Mouse (Mus musculus) liver, postnatal 0 days (tissue): ENCODE measurements around the gene Tle6.

ENCODE experiments used
- CTCF ChIP-seq: sonication (generic); IDR thresholded peaks from 2 replicates; pipeline ENCODE4 v1.5.1; 2016; ENCODE audit warnings: antibody characterized with exemption, low read depth
- EP300 ChIP-seq: IDR thresholded peaks from 2 replicates; pipeline ENCODE4 v1.6.1; 2016; ENCODE audit warnings: antibody characterized with exemption, low read depth, mild to moderate bottlenecking

GRCm38 (mm10) chr10:81563481-81563880 lies 37.4 kb downstream of the Tle6 start:
- TF ChIP-seq CTCF (no peak), EP300 (no peak)
